Mouse (Mus musculus) G1E (cell line): ENCODE data around the gene Upk1a.

ENCODE experiments used
- GATA1 ChIP-seq: IDR thresholded peaks from 2 replicates; pipeline ENCODE4 v1.6.1; 2012; ENCODE audit warnings: borderline replicate concordance, low read length, inconsistent platforms, mixed read lengths
- TAL1 ChIP-seq: conservative IDR thresholded peaks from 2 replicates; pipeline ENCODE4 v1.6.1; 2012; ENCODE audit warnings: low read depth, low read length, inconsistent platforms, mixed read lengths

- no peak for TF ChIP-seq TAL1
- TF ChIP-seq GATA1: no peak
Observed at GRCm38 (mm10) chr7:30613529-30614112, 974 bp upstream of the Upk1a start.
